Mouse (Mus musculus): Measurements from ENCODE around the gene Coq8b. TPM values are rescaled to one million over a fixed set of nuclear protein-coding genes. Genes with fewer than 3 reads are reported as not detected.

The Coq8b gene
- polyA plus RNA-seq (2012; rRNA removed): 31.9 and 34.1 TPM in 2 replicates

DNA sequence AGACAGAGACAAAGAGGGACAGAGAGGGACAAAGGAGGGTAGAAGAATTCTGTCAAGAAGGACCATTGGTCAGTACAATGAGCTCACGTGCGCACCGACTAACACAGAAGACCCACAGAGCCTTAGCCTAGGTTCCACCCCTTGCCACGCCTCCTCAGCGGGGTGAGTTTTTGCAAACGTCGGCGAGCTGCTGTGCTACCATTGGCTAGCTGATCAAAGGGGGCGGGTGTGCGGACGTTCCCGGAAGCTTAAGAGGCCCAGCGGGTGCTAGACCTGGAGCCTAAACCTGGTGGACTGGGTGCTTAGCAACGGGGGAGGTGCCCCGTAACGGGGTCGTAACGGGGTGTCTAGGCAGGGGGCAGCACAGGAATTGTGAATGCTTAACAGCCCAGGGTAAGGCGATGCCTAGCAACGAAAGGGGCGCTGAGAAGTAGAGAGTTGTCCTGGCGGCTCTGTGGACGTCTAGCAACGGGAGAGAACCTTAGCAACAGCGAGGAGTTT lies at the start of gene Coq8b:
Gene Coq8b, plus strand, starts transcription at position 243 of the 501 bp plus-strand sequence.
- peak; percentile 96 for DNase-seq (ENCODE audit: low read depth, low spot score)
- WGBS: under 1% methylated on average over 25 of the region's 25 CpGs

GRCm38 (mm10) chr7:27184964-27185363 lies 47.9 kb upstream of the Coq8b start:
- WGBS: 69% methylated on average over 3 of the region's 3 CpGs
- DNase-seq (ENCODE audit: low read depth, low spot score): no peak

- no peak for DNase-seq (ENCODE audit: low read depth, low spot score)
- 85% methylated on average over 5 of the region's 5 CpGs for WGBS
Observed at GRCm38 (mm10) chr7:27185986-27186385, 46.8 kb upstream of the Coq8b start.

- no peak for DNase-seq (ENCODE audit: low read depth, low spot score)
- 97% methylated on average over 10 of the region's 10 CpGs for WGBS
Observed at GRCm38 (mm10) chr7:27189271-27189931, 43.4 kb upstream of the Coq8b start.

- WGBS: 93% methylated on average over 5 of the region's 5 CpGs
- no peak for DNase-seq (ENCODE audit: low read depth, low spot score)
Observed at GRCm38 (mm10) chr7:27192434-27192833, 40.4 kb upstream of the Coq8b start.

- DNase-seq (ENCODE audit: low read depth, low spot score): no peak
- whole genome bisulfite sequencing: 59% methylated on average over 4 of the region's 4 CpGs
Observed at GRCm38 (mm10) chr7:27193731-27194130, 39.1 kb upstream of the Coq8b start.

DNA sequence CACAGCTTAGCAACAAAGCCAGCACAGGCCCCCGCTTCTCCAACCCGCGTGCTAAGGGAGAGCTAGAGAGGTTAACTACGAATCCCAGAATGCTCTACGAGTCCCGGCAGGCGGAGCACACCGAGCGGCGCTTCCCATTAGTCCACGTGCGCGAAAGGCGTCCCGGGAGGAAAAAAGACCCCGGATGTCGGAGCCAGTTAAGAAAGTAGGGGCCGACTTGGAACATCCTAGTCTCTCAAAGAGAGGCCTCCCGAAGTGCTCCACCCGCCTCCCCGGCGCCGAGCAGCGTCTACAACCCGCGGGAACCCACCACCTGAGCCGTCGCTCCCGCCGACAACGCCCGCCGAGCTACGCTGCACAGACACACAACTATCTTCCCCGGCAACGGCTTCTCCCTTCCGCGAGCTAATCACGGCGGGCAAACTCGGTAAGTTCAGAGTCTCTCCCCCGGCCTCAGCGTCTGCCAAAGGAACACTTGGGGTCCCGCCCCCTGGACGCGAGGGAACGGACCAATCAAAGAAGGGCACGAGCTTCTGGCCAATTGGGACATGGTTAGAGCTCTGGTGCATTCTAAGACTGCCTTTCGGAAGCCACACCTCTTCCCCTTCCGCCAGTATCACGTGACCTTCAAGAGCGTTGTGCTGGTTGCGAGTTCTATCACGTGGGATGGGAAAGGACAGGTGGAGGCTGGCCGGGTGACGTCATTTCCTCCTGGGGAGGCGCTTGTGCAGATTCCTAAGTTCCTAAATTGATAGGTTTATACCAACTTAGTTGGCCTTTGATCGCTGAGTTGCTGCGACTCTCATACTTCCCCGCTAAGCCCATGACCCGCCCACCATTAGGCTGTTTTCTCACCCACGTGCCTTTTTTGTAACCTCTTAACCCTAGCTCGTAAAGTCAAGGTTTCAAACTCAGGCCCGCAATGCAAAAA lies 36.9 kb upstream of the Coq8b start, which contains the start of the genes BC024978 and Snrpa:
Gene BC024978, plus strand, starts transcription at position 101 of the 931 bp plus-strand sequence.
Gene Snrpa, minus strand, starts transcription at position 591 of the 931 bp plus-strand sequence.
- DNase-seq (ENCODE audit: low read depth, low spot score): peak; percentile 100
- WGBS: under 1% methylated on average over 64 of the region's 64 CpGs

DNA sequence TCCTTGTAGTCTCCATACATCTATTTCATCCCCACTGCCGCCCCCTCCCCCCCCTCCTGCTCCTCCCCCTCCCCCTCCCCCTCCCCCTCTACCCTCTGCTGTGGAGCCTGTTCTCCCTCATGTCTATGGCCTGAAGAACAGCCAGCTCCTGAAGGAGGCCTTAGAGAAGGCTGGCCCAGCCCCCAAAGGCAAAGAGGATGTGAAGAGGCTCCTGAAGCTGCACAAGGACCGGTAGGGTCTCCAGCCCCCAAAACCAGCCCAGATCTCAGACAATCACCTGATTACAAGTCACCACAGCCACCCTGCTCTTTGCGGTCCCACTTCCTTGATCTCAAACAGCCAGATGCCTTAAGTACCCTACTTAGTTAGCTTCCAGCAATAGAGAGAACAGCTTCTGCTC lies 35.7 kb upstream of the Coq8b start:
- DNase-seq (ENCODE audit: low read depth, low spot score): no peak
- WGBS: 85% methylated on average over 3 of the region's 3 CpGs

DNA sequence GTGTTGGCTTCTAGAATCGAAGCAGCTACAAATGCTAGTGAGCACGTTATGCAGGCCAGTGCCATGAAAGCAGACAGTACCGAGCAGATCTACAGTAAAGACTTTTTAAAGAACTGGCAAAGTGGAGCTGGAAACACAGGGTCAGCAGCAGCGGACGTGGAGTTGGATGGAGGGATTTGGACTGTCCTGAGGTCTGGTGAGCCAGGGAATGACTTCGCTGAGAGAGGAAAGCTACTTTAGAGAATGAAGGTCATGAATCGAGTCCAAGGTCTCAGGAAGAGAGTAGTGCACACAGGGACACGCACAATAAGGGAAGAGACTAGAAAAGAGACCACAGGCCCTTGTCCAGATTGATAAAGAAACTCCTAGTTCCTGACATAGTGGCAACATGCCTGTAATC lies 35.2 kb upstream of the Coq8b start:
- 87% methylated on average over 8 of the region's 8 CpGs for WGBS
- DNase-seq (ENCODE audit: low read depth, low spot score): no peak

- DNase-seq (ENCODE audit: low read depth, low spot score): no peak
Observed at GRCm38 (mm10) chr7:27198355-27198754, 34.5 kb upstream of the Coq8b start.

GRCm38 (mm10) chr7:27198779-27199178 lies 34.0 kb upstream of the Coq8b start:
- 92% methylated on average over 8 of the region's 8 CpGs for WGBS
- DNase-seq (ENCODE audit: low read depth, low spot score): no peak

GRCm38 (mm10) chr7:27203730-27204449 lies 28.9 kb upstream of the Coq8b start:
- no peak for DNase-seq (ENCODE audit: low read depth, low spot score)
- WGBS: 88% methylated on average over 8 of the region's 8 CpGs

- no peak for DNase-seq (ENCODE audit: low read depth, low spot score)
- 80% methylated on average over 2 of the region's 2 CpGs for WGBS
Observed at GRCm38 (mm10) chr7:27212626-27213025, 20.2 kb upstream of the Coq8b start.

- no peak for DNase-seq (ENCODE audit: low read depth, low spot score)
- WGBS: 79% methylated on average over 7 of the region's 7 CpGs
Observed at GRCm38 (mm10) chr7:27218586-27218985, 14.2 kb upstream of the Coq8b start.

DNA sequence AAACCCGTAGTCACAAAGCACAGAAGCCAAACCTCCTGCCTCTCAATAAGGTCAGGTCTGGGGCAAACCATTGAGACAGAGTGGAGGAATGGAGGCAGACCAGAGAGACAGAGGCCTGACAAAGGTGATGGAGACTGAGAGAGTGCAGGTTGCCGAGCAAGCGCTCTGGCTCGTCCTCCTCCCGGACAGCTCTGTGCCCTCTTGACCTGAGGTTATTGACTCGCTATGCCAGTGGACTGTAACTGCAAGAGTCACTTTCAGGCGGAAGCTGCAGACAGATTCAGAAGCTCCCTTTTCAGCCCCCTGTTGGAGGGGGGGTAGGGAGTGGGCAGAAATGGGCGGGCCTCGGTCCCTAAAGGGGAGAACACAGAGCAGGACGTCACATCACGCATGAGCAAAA lies 12.9 kb upstream of the Coq8b start:
- no peak for DNase-seq (ENCODE audit: low read depth, low spot score)
- 90% methylated on average over 11 of the region's 11 CpGs for WGBS

DNA sequence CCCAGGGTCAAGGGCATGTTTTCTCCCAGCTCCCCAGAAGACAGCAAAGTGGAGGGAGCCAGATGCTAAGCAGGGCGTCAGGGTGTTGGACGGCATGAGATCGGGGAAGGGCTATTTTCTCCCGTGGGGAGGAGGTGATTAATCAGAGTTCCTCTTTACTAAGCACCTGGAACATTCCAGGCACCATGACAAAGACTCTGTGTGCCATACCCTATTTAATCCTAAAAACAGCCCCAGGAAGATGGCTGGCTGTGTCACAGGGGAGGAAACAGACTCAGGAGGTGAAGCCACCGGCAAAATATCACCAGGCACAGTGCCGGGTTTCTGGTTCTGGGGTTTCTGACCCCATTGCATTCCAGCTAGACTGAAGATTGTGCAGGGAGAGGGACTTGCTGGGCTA lies 10.9 kb upstream of the Coq8b start:
- no peak for DNase-seq (ENCODE audit: low read depth, low spot score)
- WGBS: 64% methylated on average over 6 of the region's 6 CpGs

- DNase-seq (ENCODE audit: low read depth, low spot score): no peak
- 36% methylated on average over 1 of the region's 1 CpGs for WGBS
Observed at GRCm38 (mm10) chr7:27222538-27222937, 10.3 kb upstream of the Coq8b start.

DNA sequence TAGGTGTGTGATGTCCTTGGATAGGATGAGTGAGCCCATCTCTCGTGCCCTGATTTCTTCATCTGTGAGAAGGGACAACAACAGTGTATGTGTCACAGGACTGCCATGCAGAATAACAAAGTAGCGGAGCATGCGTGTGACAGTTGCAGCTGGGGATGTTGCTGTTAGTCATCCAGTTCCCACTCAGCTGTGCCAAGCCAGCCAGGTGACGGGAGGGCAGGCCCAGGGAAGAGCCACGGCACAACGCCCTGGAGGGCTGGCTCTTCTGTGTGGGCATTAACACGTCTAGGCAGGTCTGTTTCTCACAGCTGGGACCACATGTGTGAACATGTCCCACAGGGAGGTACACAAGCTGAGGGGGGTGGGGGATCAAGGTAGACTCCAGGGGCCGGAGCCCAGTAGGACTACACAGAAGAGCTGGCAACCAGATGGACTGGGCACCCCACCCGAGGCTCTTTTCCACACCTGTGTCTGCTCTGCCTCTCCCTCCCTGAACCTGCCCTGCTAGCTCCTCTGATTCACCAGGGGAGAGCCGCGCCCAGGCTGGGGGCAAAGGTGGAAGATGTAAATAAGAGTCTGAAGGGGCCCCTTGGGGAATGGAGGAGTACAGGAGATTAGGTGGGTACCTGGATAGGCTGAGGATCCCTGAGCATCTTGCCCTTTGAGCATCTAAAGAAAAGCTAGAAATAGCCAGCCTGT lies 7.8 kb upstream of the Coq8b start:
- 17% methylated on average over 11 of the region's 11 CpGs for WGBS
- peak; percentile 69 for DNase-seq (ENCODE audit: low read depth, low spot score)

DNA sequence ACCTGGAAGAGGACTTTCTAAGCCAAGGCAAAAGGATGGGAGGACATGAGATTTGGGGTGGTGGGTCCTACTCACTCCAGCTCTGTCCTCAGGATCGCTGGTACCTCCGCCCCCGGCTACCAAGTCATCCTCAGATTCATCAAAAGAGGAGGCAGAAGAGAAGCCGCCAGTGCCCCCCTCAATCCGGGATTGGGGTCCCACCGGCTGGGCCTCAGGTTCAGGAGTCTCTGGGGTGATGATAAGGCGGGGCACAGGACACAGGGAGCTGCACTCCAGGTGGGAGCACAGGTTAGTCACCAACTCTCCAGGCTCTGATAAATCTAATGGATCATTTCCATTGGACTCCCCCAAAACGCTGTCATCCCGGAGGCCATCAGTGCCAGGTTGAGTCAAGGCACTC lies 5.5 kb upstream of the Coq8b start:
- DNase-seq (ENCODE audit: low read depth, low spot score): no peak
- WGBS: 17% methylated on average over 9 of the region's 9 CpGs
